Mouse (Mus musculus) liver, embryonic 14.5 days (tissue): ENCODE measurements around the gene H6pd.

Experiments used
- CTCF ChIP-seq: IDR thresholded peaks from 2 replicates; pipeline ENCODE4 v1.5.1; 2016; ENCODE audit warnings: antibody characterized with exemption, low read depth, control low read depth
- EP300 ChIP-seq: IDR thresholded peaks from 2 replicates; pipeline ENCODE4 v1.6.1; 2016; ENCODE audit warnings: antibody characterized with exemption, low read depth

DNA sequence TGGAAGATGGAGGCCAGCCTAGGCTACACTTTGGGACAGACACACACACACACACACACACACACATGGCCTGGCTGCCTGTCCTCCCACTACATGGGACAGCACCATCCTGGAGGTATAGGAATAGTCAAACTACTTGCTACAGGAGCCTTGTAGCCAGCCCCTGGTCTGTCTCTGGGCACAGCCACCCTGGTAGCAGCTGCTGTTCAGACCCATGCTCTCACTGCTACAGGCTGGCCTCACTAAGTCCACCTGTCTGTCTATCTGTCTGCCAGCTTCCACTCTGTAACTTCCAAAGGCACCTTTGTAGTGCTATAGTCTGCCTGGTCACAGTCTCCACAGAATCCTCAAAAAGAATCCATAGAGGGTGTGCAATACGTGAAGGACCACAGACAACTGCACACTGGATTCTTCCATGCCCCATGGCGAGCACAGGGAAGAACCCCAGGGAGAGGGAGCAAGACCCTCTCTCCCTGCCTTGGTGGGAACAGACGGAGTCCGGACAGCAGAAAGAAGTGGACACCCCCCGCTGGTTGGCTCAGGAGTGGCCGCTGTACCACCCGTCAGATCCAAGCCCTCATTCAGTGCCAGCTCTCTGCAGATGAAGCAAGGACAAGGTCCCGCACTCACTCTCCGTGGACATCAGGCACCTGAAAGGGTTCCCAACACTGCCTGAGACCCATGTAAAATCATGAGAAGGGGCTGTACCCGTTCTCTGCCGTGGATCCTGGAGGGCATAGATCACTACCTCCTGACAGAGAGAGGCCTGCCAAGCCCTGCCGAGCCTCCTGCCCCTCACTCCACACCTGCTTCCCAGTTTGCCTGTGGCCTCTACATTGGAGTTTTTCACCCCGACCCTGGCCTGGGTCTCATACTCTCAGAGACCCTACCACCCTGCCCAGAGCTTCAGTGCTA is 16.8 kb downstream of the H6pd start:
- TF ChIP-seq CTCF = no peak
- no peak for TF ChIP-seq EP300
